Mouse (Mus musculus) ES-Bruce4 (cell line): Measurements from ENCODE around the gene Stmn1.

ENCODE experiments used
- CTCF ChIP-seq: IDR thresholded peaks from one replicate; pipeline ENCODE4 v1.8.1; 2011; ENCODE audit warnings: low read depth, low read length
- POLR2A ChIP-seq: IDR thresholded peaks from one replicate; pipeline ENCODE4 v1.8.1; 2011; ENCODE audit warnings: low read length; ENCODE audit not compliant: insufficient read depth

DNA sequence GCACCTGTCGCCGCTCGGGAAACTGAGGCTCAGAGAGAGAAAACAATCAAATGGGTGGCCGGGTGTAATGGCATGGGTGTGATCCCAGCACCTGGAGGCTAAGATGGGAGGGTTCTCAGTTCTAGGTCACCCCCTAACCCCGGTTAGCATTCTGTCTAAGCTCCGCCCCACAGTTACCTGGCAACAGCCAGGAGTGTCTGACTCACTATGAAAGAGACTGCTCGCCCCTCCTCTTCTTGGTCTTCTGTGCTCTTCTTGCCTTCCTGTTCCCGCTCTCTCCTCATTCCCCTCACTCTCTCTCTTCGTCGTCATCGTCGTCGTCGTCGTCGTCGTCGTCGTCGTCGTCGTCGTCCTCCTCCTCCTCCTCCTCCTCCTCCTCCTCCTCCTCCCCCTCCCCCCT, 20.2 kb upstream of the Stmn1 start:
- TF ChIP-seq CTCF (no peak), POLR2A (no peak)
